Mouse (Mus musculus): ENCODE data around the gene Stoml1. TPM values are rescaled to one million over a fixed set of nuclear protein-coding genes. Genes with fewer than 3 reads are reported as not detected.
"Not testable (repeated sequence)": the region's sequence is repeated elsewhere in the genome, so short reads cannot be mapped to it uniquely, and the experiment has no call there.

Stoml1 gene
- polyA plus RNA-seq, 1 experiment: 32.5 TPM

DNA sequence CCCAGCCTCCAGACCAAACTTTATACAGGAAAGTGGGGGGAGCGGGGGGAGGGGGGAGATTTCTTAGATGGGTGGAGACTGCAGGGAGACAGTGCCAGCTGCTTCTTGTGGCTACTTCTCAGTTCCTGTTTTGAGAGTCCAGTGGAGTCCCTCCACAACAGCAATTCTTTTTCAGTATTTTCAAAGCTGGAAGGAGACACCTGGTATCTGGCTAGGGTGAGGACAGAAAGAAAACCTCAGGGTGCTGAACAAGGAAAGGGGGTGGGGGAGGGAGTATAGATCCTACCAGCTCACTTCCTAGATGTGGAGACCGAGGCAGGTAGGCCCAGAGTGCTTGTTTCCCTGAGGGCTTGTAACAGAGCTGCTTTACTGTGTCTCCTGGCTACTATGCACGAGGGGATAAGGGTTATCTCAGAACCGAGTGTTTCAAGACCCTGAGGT is 13.6 kb downstream of the Stoml1 start:
- Histone ChIP-seq H3K4me3 (ENCODE audit: insufficient read depth, low read depth, low read length) (no peak overlapping the region), H3K4me1 (ENCODE audit: control insufficient read depth, insufficient read depth, low read length) (no peaks in the 10 kb centered on the region), H3K27me3 (replicated peaks; ENCODE audit: control insufficient read depth, insufficient read depth, low read length) (no peaks in the 10 kb centered on the region), H3K36me3 (ENCODE audit: control insufficient read depth, insufficient read depth, low read length) (no peaks in the 10 kb centered on the region), H3K27ac (ENCODE audit: insufficient read depth, low read depth, low read length) (peak overlapping the region; percentile 19; the same call in 1 of the 2 replicates)
- 38% methylated on average over 4 of the region's 4 CpGs for WGBS
- DNase-seq: peak; percentile 44
- TF ChIP-seq POLR2A (IDR thresholded peaks at IDR 0.05; ENCODE audit: low read depth, low read length) (no peak), CTCF (conservative IDR thresholded peaks at IDR 0.05; ENCODE audit: insufficient read depth, insufficient read length, low read depth, low read length) (no peak)

GRCm38 (mm10) chr9:58267046-58267445 is 14.1 kb downstream of the Stoml1 start:
- Histone ChIP-seq H3K4me3 (ENCODE audit: insufficient read depth, low read depth, low read length) (no peak overlapping the region), H3K27me3 (replicated peaks; ENCODE audit: control insufficient read depth, insufficient read depth, low read length) (no peaks in the 10 kb centered on the region), H3K36me3 (ENCODE audit: control insufficient read depth, insufficient read depth, low read length) (no peaks in the 10 kb centered on the region), H3K27ac (ENCODE audit: insufficient read depth, low read depth, low read length) (peak overlapping the region; percentile 7; the same call in 1 of the 2 replicates), H3K4me1 (ENCODE audit: control insufficient read depth, insufficient read depth, low read length) (0 out of 2 replicates have a peak, but pooled peaks cover 3% of the 10 kb centered on the region)
- WGBS: 63% methylated on average over 3 of the region's 3 CpGs
- TF ChIP-seq CTCF (conservative IDR thresholded peaks at IDR 0.05; ENCODE audit: insufficient read depth, insufficient read length, low read depth, low read length) (no peak), POLR2A (IDR thresholded peaks at IDR 0.05; ENCODE audit: low read depth, low read length) (no peak)
- no peak for DNase-seq

GRCm38 (mm10) chr9:58268384-58269313 is 15.7 kb downstream of the Stoml1 start:
- no peaks in the 10 kb centered on the region for H3K36me3 ChIP-seq (ENCODE audit: control insufficient read depth, insufficient read depth, low read length)
- DNase-seq: peak; percentile 76
- WGBS: 52% methylated on average over 12 of the region's 12 CpGs
- no peaks in the 10 kb centered on the region for H3K27me3 ChIP-seq (replicated peaks; ENCODE audit: control insufficient read depth, insufficient read depth, low read length)
- H3K4me3 ChIP-seq (ENCODE audit: insufficient read depth, low read depth, low read length): no peak overlapping the region
- H3K4me1 ChIP-seq (ENCODE audit: control insufficient read depth, insufficient read depth, low read length): peaks cover 8% of the 10 kb centered on the region; the same call in 1 of the 2 replicates
- no peak overlapping the region for H3K27ac ChIP-seq (ENCODE audit: insufficient read depth, low read depth, low read length)
- TF ChIP-seq POLR2A (IDR thresholded peaks at IDR 0.05; ENCODE audit: low read depth, low read length) (no peak), CTCF (conservative IDR thresholded peaks at IDR 0.05; ENCODE audit: insufficient read depth, insufficient read length, low read depth, low read length) (peak; percentile 63)

DNA sequence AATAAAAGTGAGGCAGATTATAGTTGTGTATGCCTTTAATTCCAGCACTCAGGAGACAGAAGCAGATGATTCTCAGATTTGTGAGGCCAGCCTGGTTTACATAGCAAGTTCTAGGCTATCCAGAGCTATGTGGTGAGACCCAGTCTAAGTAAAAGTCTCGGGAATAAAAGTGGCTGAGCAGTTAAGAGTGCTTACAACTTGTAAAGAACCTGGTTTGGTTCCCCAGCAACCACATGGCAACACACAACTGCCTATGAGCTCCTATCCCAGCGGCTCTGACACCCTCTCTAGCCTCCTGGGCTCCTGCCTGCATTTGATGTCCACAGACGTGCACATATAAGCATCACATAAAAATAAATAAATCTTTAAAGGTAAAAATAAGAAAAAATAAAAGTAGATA is 17.1 kb downstream of the Stoml1 start:
- Histone ChIP-seq H3K27me3 (replicated peaks; ENCODE audit: control insufficient read depth, insufficient read depth, low read length) (no peaks in the 10 kb centered on the region), H3K36me3 (ENCODE audit: control insufficient read depth, insufficient read depth, low read length) (no peaks in the 10 kb centered on the region), H3K4me1 (ENCODE audit: control insufficient read depth, insufficient read depth, low read length) (peaks cover 9% of the 10 kb centered on the region; the same call in 1 of the 2 replicates), H3K4me3 (ENCODE audit: insufficient read depth, low read depth, low read length) (no peak overlapping the region), H3K27ac (ENCODE audit: insufficient read depth, low read depth, low read length) (no peak overlapping the region)
- no peak for DNase-seq
- TF ChIP-seq CTCF (conservative IDR thresholded peaks at IDR 0.05; ENCODE audit: insufficient read depth, insufficient read length, low read depth, low read length): no peak
- TF ChIP-seq POLR2A (IDR thresholded peaks at IDR 0.05; ENCODE audit: low read depth, low read length): no peak
- WGBS: 71% methylated on average over 3 of the region's 3 CpGs

GRCm38 (mm10) chr9:58271109-58271508 is 18.1 kb downstream of the Stoml1 start:
- peaks cover 19% of the 10 kb centered on the region for H3K4me1 ChIP-seq (ENCODE audit: control insufficient read depth, insufficient read depth, low read length)
- whole genome bisulfite sequencing: 80% methylated on average over 3 of the region's 3 CpGs
- TF ChIP-seq POLR2A (IDR thresholded peaks at IDR 0.05; ENCODE audit: low read depth, low read length): no peak
- no peak for TF ChIP-seq CTCF (conservative IDR thresholded peaks at IDR 0.05; ENCODE audit: insufficient read depth, insufficient read length, low read depth, low read length)
- H3K4me3 ChIP-seq (ENCODE audit: insufficient read depth, low read depth, low read length): no peak overlapping the region
- H3K27ac ChIP-seq (ENCODE audit: insufficient read depth, low read depth, low read length): no peak overlapping the region
- no peaks in the 10 kb centered on the region for H3K27me3 ChIP-seq (replicated peaks; ENCODE audit: control insufficient read depth, insufficient read depth, low read length)
- no peaks in the 10 kb centered on the region for H3K36me3 ChIP-seq (ENCODE audit: control insufficient read depth, insufficient read depth, low read length)
- DNase-seq: no peak

DNA sequence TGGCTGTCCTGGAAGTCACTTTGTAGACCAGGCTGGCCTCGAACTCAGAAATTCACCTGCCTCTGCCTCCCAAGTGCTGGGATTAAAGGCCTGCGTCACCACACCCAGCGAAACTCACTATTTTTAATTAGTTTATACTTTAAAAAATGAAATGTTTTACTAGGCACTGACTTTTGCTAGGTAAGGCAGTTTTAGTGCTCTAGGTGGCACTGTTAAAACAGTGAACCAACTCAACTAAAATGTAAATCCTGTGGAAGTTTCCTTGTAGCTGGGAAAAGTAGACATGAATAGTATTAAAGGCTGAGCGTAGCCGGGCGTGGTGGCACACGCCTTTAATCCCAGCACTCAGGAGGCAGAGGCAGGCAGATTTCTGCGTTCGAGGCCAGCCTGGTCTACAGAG is 18.6 kb downstream of the Stoml1 start:
- H3K4me3 ChIP-seq (ENCODE audit: insufficient read depth, low read depth, low read length); H3K27me3 ChIP-seq (replicated peaks; ENCODE audit: control insufficient read depth, insufficient read depth, low read length); H3K36me3 ChIP-seq (ENCODE audit: control insufficient read depth, insufficient read depth, low read length); DNase-seq; H3K27ac ChIP-seq (ENCODE audit: insufficient read depth, low read depth, low read length): not testable (repeated sequence)
- WGBS: 89% methylated on average over 9 of the region's 9 CpGs
- H3K4me1 ChIP-seq (ENCODE audit: control insufficient read depth, insufficient read depth, low read length): peaks cover 19% of the 10 kb centered on the region

DNA sequence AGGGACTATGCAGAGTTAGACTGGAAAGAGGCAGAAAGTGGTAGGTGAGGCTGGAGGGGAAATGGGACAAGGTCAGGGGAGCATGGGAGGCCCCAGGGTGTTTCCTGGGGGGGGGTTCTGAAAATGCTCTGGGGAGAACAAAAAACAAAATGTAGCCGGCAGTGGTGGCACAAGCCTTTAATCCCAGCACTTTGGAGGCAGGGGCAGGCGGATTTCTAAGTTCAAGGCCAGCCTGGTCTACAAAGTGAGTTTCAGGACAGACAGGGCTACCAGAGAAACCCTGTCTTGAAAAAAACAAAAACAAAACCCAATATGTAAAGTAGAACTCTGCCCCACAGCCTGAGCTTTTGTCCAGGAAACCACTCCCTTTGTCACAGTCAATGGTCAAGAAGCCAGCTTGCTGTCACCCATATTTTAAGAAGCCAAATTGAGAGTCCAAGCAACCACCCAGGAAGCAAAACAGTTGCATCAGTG is 19.1 kb downstream of the Stoml1 start:
- WGBS: 73% methylated on average over 2 of the region's 2 CpGs
- H3K4me3 ChIP-seq (ENCODE audit: insufficient read depth, low read depth, low read length): no peak overlapping the region
- H3K4me1 ChIP-seq (ENCODE audit: control insufficient read depth, insufficient read depth, low read length): peaks cover 19% of the 10 kb centered on the region
- H3K27ac ChIP-seq (ENCODE audit: insufficient read depth, low read depth, low read length): peak overlapping the region; percentile 35
- H3K36me3 ChIP-seq (ENCODE audit: control insufficient read depth, insufficient read depth, low read length): no peaks in the 10 kb centered on the region
- TF ChIP-seq POLR2A (IDR thresholded peaks at IDR 0.05; ENCODE audit: low read depth, low read length) (no peak), CTCF (conservative IDR thresholded peaks at IDR 0.05; ENCODE audit: insufficient read depth, insufficient read length, low read depth, low read length) (no peak)
- H3K27me3 ChIP-seq (replicated peaks; ENCODE audit: control insufficient read depth, insufficient read depth, low read length): no peaks in the 10 kb centered on the region
- peak; percentile 46 for DNase-seq

All from kidney, adult 2 months (tissue).